Mouse (Mus musculus): ENCODE data around the gene 5730522E02Rik.

5730522E02Rik gene

DNA sequence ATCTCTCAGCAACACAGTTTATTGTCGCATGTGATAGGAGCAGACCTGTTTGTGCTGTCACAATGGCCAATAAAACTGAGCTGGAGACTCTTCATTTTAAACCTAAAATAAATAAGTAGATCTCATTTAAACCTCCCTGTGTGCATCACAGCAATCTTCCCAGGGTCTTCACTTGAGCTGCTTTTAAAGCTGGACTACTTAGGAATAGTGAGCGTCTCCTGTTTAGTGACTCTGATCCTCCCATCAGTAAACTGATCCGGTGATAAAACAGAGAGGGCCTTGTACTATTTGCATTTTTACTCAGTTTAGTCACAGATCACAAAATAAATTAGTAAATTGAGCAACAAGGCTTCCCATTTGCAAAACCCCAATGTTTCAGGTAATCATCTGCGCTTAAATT, 206.5 kb downstream of the 5730522E02Rik start:
- in situ Hi-C loops (cut with MboI, MseI), result no loop called here

- in situ Hi-C loops (cut with MboI, MseI), result no loop called here
Measured at GRCm38 (mm10) chr11:25999738-26000137, 210.8 kb downstream of the 5730522E02Rik start.

GRCm38 (mm10) chr11:25997469-25997868, 213.1 kb downstream of the 5730522E02Rik start:
- in situ Hi-C loops (cut with MboI, MseI), result no loop called here

DNA sequence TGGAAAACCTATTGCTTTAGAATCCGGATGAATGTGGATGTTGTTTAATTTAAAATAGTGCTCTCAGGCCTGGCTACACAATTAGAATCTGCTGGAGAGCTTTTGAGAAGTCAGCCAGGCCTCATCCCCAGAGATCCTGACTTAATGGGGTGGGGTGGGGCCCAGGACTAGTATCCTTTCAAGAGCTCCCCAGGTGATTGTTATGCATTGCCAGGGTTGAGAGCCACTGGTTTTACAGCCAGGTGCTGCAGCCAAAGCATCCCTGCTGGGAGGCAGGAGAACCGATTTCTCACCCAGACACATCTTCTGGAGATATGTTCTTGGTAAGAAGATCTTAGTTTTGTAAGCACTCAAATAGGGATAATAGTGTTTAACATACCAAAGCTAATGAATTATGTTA, 216.4 kb downstream of the 5730522E02Rik start:
- in situ Hi-C loops (cut with MboI, MseI), result no loop called here

DNA sequence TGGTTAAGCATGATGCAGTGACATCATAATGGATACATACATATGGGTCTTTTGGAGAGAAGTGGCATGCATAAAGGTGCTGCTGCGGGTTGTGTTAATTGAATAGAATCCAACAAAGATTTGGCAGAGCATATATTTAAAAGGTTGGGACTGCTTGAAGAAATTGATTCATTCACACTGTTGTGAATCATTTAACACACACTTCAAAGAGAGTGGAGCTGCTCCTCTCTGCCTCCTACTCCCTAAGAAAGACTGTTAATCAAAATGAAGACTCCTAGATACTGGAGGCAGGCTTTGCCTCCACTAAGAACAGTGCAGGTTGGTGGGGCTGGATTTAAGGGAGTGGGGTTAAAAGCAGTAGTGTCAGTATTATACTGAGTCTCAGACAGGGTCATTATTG, 218.3 kb downstream of the 5730522E02Rik start:
- in situ Hi-C loops (cut with MboI, MseI), result no loop called here

DNA sequence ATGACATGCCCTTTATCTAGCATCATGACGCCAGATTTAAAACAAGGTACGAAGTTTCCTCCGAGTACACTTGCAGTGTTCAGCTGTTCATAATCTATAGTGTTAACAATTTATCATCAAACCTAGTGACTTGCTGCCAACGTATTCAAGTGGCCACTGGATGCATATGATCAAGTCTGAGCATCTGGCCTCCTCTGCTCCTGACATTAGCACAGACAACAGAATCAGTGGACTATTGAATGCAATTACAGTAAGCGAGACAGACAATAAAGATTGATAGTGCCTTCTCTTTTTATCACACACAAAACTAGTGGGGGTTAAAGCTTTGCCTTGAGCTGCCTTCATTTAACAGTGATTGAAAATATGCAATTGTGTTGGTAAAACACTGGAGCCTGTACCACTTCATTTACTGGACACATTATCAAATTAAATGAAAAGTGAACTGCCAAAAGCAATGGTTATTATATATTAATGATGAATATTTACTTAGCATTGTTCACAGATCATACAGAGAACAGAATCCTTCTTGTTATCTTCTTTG, 231.8 kb downstream of the 5730522E02Rik start:
- in situ Hi-C loops (cut with MboI, MseI), result no loop called here

- in situ Hi-C loops (cut with MboI, MseI), result no loop called here
Measured at GRCm38 (mm10) chr11:25941504-25941903, 269.1 kb downstream of the 5730522E02Rik start.

- in situ Hi-C loops (cut with MboI, MseI), result no loop called here
Measured at GRCm38 (mm10) chr11:25940716-25941294, 269.8 kb downstream of the 5730522E02Rik start.

DNA sequence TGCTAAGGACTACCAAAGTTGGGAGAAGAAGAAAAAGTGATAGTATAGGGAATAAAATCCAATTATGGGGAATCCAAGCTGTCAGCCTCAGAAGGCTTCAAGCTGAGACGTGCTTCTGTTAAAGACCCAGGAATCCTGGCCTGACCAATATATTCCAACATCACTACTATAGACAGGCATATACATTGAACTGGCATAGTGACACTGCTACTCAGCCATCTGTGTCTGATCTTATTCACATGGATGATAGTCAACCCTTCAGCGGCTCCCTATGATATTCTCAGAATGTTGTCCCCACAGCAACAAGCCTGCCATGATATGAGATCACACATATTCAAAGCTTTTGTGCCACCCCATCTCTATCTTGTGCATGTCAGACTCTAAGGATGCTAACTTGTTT, 284.3 kb downstream of the 5730522E02Rik start:
- in situ Hi-C loops (cut with MboI, MseI), result no loop called here

DNA sequence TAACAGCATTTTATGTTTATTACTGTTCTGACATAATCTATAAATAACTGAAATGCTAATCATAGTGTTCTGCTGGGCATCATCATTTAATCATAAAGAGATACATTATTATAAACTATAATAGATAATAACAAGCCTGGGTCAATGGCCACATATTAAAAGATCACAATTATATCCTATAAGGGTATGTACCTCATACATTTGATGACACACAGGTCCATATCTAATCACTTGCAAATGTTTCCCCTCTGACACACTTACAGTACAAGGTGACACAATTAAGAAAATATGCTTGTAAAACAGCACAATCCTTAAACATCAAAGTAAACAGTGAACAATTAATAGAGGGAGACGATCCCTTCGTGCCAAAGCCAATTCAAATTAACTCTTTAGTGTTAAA, 308.2 kb downstream of the 5730522E02Rik start:
- in situ Hi-C loops (cut with MboI, MseI), result no loop called here

- in situ Hi-C loops (cut with MboI, MseI), result no loop called here
Measured at GRCm38 (mm10) chr11:25901666-25902065, 308.9 kb downstream of the 5730522E02Rik start.

- in situ Hi-C loops (cut with MboI, MseI), result no loop called here
Measured at GRCm38 (mm10) chr11:25893906-25894305, 316.7 kb downstream of the 5730522E02Rik start.

DNA sequence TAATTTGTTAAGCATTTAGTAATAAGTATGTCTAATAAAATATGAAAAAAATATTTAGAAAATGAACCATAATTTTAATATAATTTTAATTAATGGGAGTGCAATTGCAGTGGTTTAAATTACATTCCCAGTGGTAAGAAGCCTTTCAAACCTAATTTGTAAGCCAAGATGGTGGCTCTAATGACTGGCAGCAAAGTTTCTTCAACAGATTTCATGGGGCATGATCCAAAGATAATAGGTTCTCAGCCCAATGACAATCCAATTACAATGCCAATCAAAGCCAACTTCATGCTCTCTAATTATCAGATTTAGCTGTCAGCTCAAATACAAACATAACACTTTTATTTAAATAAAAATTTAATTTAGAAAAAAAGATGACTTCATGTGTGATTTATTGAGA, 337.6 kb downstream of the 5730522E02Rik start:
- in situ Hi-C loops (cut with MboI, MseI), result loop anchor here (25.0 kb wide), 1 partner anchor 1836 kb away; no protein-coding TSS in a partner anchor

DNA sequence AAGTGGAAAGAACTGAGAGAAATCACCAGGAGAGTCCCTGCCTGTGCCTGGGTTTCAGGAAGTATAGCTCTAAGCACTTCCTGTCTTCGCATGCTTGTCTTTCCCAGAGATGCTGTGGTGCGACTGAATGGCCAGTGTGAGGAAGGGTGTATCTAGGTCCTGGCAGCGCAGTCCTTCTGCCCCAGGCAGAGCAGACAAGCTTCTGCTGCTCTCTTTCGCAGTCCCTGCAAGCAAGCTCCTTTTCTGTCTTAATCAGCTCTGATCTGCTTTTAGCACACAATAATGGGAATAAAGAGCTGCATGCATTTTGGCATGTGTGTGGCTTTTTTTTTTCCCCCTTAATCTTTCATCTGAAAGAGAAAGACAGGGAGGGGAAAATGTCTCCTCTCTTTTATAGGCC, 338.2 kb downstream of the 5730522E02Rik start:
- in situ Hi-C loops (cut with MboI, MseI), result loop anchor here (25.0 kb wide), 1 partner anchor 1835 kb away; no protein-coding TSS in a partner anchor

DNA sequence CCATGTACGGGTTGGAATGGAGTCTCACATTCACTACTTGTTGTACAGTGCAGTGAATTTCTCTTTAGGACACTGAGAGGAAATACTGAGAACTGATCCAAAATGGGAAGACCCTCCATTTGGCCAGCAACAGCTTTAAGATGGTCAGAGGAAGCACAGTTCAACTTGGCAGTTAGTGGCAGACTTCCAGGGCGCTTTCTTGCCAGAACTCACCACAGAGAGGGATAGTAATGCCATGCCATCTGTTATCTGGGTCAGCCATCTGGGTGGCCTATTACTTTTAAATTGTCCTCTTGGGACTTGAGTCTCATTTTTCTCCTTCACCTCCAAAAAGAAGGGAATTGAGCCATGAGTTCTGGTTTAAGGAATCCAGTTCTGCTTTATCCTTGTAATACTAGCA, 344.3 kb downstream of the 5730522E02Rik start:
- in situ Hi-C loops (cut with MboI, MseI), result loop anchor here (25.0 kb wide), 1 partner anchor 1829 kb away; no protein-coding TSS in a partner anchor

GRCm38 (mm10) chr11:25862686-25863085, 347.9 kb downstream of the 5730522E02Rik start:
- in situ Hi-C loops (cut with MboI, MseI), result loop anchor here (25.0 kb wide), 1 partner anchor 1825 kb away; no protein-coding TSS in a partner anchor

DNA sequence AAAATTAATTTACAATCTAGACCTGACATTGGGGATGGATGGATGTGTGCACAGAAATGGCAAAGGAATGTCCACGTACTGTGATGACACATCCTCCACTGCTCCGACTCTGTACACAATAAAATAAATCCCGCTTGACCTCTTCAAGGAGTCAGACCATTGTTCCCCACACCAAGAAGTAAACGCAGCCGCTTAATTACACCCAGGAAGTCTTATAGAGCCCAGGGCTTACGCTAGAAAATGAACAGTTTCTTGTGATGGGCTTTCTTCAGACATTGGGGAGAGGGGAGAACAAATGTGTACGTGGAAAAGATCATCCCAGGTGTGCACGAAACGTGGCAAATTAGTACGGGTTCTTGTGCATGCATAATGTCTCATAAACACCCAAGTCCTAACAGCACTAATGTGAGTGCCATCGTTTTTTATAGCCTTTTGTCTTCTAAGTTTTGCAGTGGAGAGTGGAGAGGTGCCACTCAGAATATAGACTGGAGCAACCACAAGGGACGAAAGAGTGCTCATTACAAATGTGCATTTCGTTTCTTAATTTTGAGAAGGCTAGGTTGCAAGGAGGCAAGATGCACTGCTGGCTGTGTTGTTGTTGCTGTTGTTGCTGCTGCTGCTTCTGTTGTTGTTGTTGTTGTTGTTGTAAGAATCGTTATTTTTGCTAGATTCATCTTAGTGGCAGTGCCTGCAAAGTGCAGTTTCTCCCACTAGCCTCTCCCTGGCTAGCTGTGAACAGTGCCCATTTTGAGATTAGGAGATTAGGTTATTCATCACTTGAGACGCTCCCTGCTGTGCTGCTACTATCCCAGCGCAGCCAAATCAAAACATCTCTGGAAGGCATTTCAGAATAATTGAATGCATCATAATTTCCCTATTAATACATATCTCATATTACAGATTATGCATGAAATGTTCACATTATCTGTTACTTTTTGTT, 353.7 kb downstream of the 5730522E02Rik start:
- in situ Hi-C loops (cut with MboI, MseI), result loop anchor here (25.0 kb wide), 1 partner anchor 1820 kb away; no protein-coding TSS in a partner anchor

- in situ Hi-C loops (cut with MboI, MseI), result loop anchor here (25.0 kb wide), 1 partner anchor 1818 kb away; no protein-coding TSS in a partner anchor
Measured at GRCm38 (mm10) chr11:25855794-25856193, 354.8 kb downstream of the 5730522E02Rik start.

GRCm38 (mm10) chr11:25854216-25854615, 356.3 kb downstream of the 5730522E02Rik start:
- in situ Hi-C loops (cut with MboI, MseI), result loop anchor here (25.0 kb wide), 1 partner anchor 1817 kb away; no protein-coding TSS in a partner anchor

GRCm38 (mm10) chr11:25853032-25853431, 357.5 kb downstream of the 5730522E02Rik start:
- in situ Hi-C loops (cut with MboI, MseI), result loop anchor here (25.0 kb wide), 1 partner anchor 1816 kb away; no protein-coding TSS in a partner anchor

DNA sequence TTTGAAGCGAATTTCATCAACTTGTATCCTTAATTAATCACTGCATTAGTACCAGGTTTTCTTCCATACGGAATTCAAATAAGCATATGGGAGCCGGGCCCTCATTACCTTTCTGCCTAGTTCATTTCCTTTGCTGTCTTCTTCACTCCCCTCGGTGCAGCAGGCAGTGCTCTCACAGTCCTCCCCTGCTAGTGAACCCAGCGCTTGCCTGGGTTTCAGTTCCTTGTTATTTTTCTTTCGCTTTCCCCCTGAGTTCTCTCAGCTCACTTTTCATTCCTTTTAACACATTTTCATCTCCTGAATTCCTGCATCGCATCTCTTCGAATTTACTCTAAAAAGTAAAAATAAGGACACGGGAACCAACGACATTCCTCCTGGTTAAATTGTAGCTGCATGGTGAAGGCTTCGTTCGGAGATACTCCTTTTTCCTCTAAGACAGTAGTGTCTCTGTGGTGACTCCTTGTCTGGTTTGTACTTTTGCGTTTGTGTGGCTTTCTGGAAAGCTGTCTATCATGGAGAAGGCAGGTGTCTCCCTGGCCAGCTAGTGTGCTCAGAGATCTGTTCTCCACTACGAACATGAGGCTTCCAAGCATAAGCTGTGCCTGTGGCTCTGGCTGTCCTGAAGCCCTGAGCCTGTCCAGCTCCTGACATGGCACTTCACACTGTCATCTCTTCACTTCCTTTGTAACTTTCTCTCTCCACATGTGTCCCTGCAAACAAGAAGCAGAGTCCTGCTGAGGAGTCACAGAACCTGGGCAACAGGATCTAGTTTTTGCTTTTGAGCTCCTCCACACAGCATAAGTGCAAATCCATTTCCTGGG, 361.5 kb downstream of the 5730522E02Rik start:
- in situ Hi-C loops (cut with MboI, MseI), result no loop called here
